Mouse (Mus musculus) fibroblast of lung, adult 2 months (primary cell): ENCODE measurements at regions not wholly inside any gene's neighbourhood (a gene's known extent, or its start where the extent isn't known, plus 50 kb on each side); places are given as distances from the start of the nearest gene placed in this dataset.

ENCODE experiments used
- DNase-seq: peaks from one replicate; pipeline ENCODE4 v3.0.0-alpha.2; 2011; ENCODE audit warnings: low read depth

GRCm38 (mm10) chr15:64618471-64618870, 199.0 kb upstream of the Gm21798 start:
- DNase-seq = peak; percentile 52

GRCm38 (mm10) chr15:64621876-64622275, 195.6 kb upstream of the Gm21798 start:
- peak; percentile 32 for DNase-seq

DNA sequence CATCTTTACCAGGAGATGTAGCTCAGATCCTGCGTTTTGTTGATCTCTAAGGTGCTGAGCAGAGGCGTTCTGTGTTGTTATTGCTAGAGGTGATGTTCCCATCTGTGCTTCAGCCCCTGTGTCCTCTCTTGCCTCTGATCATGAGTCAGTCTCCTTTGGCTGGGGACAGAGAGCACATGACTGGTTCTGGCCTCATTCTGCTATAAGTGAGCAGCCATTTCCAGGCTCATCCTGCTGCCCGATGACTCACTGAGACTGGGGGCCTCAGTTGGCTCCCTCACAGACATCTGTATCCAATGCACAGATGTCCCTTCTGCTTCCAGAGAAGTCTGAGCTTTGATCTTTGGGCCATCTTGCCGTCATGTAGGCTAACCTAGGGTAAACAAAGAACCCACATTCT, 194.9 kb upstream of the Gm21798 start:
- DNase-seq = peak; percentile 50

GRCm38 (mm10) chr15:64626359-64626758, 191.1 kb upstream of the Gm21798 start:
- DNase-seq = no peak

DNA sequence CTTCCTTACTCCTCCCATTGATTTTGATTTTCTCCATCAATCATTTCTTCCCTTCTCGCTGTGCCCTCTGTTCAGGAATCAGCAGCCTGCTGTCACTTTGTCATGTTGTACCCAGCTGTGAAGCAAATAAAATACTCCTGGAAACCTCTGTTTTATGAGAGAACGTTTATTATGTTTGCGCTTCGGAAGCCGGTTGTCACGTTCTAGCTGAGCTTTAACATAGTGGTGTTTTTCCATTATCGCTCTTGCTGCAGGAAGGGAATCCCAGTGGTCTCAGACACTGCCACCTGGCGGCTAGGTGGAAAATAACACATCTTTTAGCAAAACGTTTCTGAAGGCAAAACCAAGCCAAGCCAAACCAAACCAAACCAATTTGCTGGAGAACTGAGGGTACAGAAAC, 190.2 kb upstream of the Gm21798 start:
- no peak for DNase-seq
